Mouse (Mus musculus): ENCODE measurements around the gene Anpep. TPM values are rescaled to one million over a fixed set of nuclear protein-coding genes. Genes with fewer than 3 reads are reported as not detected.
A peak's percentile ranks its signal among the peaks of the same experiment; 100 is the strongest.
"Not testable (repeated sequence)": the region's sequence is repeated elsewhere in the genome, so short reads cannot be mapped to it uniquely, and the experiment has no call there.

Gene Anpep
- total RNA-seq, 1 experiment from 2014 or later: 1.8 TPM

DNA sequence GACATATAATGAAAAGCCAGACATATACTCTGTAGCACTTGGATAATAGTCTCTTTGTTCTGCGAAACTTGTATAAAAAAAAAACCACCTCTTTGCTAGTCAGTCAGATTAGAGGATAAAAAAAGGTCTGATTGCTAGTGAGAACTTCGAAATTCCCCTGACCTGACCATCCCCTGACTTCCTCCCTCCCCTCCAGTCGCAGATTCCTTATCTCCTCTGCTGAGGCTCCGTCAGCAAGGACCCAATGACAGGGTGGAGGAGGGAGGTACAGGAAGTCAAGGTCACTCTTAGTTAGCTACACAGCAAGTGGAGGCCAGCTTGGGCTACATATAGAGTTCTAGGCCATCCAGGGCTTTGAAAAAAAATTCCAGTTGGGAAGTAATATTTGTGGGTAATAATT is 41.3 kb downstream of the Anpep start:
- ATAC-seq (replicated peaks; ENCODE audit: low read depth, poor library complexity, severe bottlenecking): peak; percentile 47; the same call in 1 of the 2 replicates

- no peak for ATAC-seq (replicated peaks; ENCODE audit: low read depth, poor library complexity, severe bottlenecking)
These were observed 42.5 kb downstream of the Anpep start for GRCm38 (mm10) chr7:79818321-79818720.

DNA sequence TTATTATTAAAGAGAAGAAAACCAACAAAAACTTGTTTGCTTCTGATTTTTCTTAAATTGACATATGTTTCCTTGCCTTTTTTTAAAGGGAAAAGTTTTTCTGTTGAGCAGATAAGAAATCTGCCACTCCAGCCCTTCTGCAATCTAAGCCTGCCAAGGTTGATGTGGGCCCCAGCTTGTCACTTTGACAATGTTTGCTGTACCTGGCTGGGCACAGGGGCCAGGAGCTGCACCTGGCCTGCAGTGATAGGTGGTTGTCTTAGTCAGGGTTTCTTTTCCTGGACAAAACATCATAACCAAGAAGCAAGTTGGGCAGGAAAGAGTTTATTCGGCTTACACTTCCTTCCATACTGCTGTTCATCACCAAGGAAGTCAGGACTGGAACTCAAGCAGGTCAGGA is 47.5 kb downstream of the Anpep start:
- ATAC-seq (replicated peaks; ENCODE audit: low read depth, poor library complexity, severe bottlenecking): no peak

GRCm38 (mm10) chr7:79810611-79811506 is 50.0 kb downstream of the Anpep start, which contains the start of gene Mesp2:
Mesp2 (plus strand) TSS chr7:79810727.
- peak; percentile 70 for ATAC-seq (replicated peaks; ENCODE audit: low read depth, poor library complexity, severe bottlenecking)

GRCm38 (mm10) chr7:79808561-79808960 is 52.3 kb downstream of the Anpep start:
- no peak for ATAC-seq (replicated peaks; ENCODE audit: low read depth, poor library complexity, severe bottlenecking)

- ATAC-seq (replicated peaks; ENCODE audit: low read depth, poor library complexity, severe bottlenecking): no peak
These were observed 57.0 kb downstream of the Anpep start for GRCm38 (mm10) chr7:79803887-79804286.

DNA sequence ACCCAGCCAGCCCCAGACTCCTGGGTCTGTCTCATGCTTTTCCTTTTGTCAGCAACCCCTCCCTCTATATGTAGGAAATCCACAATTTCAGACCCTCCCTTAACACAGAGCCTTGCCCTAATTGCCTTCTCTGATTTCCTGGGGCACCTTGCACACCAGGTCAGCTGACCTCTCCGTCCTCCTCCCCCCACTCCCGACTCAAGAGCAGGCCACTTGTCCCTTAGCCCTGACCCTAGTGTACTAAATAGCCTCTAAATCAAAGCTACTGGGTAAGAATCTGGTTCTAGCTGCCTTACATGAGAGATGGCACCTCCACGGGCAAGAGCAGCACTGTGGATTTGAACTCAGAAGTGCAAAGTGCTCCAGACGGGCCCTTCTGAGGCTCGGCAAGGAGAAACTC is 58.8 kb downstream of the Anpep start:
- no peak for ATAC-seq (replicated peaks; ENCODE audit: low read depth, poor library complexity, severe bottlenecking)

GRCm38 (mm10) chr7:79801391-79801790 is 59.5 kb downstream of the Anpep start:
- no peak for ATAC-seq (replicated peaks; ENCODE audit: low read depth, poor library complexity, severe bottlenecking)

GRCm38 (mm10) chr7:79800336-79800735 is 60.5 kb downstream of the Anpep start:
- no peak for ATAC-seq (replicated peaks; ENCODE audit: low read depth, poor library complexity, severe bottlenecking)

DNA sequence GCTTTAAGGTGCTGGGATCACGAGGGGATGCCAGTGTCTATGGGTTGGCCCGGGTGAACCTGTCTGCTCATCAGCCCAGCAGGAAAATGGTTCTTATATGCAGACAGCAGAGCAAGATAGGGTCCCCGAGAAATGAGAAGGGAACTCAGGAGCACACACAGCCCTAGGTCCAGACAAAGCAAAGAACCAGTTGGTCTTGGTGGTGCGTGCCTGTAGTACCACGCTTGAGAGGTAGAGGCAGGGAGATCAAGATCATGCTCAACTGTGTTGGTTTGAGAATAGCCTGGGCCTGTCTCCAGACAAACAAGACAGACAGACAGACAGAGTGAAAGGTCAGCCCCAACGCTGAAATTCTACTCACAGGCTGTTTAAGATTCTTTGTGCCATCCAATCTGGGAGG is 61.4 kb downstream of the Anpep start:
- ATAC-seq (replicated peaks; ENCODE audit: low read depth, poor library complexity, severe bottlenecking): no peak

- peak; percentile 82 for ATAC-seq (replicated peaks; ENCODE audit: low read depth, poor library complexity, severe bottlenecking)
These were observed 61.8 kb downstream of the Anpep start for GRCm38 (mm10) chr7:79799048-79799447.

DNA sequence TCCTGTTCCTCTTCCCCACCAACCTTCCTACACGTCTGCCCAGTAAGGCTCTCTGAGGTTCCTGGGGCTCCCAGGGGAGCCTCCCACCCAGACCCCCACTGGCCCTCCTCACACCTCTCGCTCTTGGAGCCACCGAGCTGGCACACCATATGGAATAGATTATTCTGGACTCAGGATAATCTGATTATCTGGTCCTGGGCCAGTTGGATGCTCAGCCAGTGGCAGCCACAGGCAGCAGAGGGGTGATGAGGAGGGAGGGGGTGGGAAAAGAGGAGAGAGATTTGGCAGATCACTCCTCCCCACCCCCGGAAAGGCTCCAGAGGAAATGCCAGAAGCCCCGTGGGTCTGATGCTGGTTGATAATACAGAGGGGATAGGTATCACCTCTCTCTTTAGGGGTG is 62.3 kb downstream of the Anpep start:
- ATAC-seq (replicated peaks; ENCODE audit: low read depth, poor library complexity, severe bottlenecking): no peak

GRCm38 (mm10) chr7:79793688-79794087 is 67.2 kb downstream of the Anpep start, which contains the start of gene Mesp1:
Mesp1 (minus strand) TSS chr7:79793788.
- ATAC-seq (replicated peaks; ENCODE audit: low read depth, poor library complexity, severe bottlenecking): no peak

DNA sequence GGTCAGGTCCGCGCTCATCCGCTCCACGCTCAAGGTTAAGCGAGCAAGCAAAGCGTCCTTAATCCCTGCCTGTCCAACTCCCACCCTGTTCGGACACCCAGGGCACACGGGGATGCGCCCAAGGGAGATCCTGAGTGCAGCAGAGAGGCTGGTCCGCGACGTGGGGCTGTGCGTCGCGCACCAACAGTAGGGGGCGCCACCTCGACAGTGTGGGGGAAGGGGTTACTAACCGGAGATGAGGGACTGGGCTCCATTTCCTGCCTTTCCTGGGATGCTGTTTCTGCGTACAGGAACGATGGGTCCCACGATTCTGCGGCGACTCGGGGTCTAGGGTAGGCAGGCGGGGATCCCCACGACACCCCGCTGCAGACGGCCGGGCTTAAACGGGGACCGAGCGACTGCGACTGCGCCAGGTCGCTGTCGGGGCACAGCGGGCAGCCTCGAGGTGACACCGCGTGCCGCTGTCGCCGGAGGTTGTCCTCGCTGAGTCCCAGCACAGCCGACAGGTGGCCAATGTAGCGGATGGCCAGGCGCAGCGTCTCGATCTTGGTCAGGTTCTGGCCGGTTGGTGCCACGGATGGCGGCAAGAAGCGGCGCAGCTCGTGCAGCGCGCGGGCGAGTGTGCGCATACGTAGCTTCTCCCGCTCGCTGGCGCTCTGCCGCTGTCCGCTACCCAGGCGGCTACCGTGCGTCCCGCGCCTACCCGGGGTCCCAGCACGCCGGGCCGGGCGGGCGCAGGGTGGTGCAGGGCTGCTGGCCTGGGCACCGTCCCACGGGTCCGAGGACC is 68.0 kb downstream of the Anpep start:
- peak; percentile 42 for ATAC-seq (replicated peaks; ENCODE audit: low read depth, poor library complexity, severe bottlenecking)

GRCm38 (mm10) chr7:79789812-79790211 is 71.0 kb downstream of the Anpep start:
- ATAC-seq (replicated peaks; ENCODE audit: low read depth, poor library complexity, severe bottlenecking): not testable (repeated sequence)

GRCm38 (mm10) chr7:79786295-79786694 is 74.6 kb downstream of the Anpep start:
- peak; percentile 81 for ATAC-seq (replicated peaks; ENCODE audit: low read depth, poor library complexity, severe bottlenecking)

- no peak for ATAC-seq (replicated peaks; ENCODE audit: low read depth, poor library complexity, severe bottlenecking)
These were observed 78.4 kb downstream of the Anpep start for GRCm38 (mm10) chr7:79782516-79782855.

- no peak for ATAC-seq (replicated peaks; ENCODE audit: low read depth, poor library complexity, severe bottlenecking)
These were observed 78.9 kb downstream of the Anpep start for GRCm38 (mm10) chr7:79781826-79782515.

DNA sequence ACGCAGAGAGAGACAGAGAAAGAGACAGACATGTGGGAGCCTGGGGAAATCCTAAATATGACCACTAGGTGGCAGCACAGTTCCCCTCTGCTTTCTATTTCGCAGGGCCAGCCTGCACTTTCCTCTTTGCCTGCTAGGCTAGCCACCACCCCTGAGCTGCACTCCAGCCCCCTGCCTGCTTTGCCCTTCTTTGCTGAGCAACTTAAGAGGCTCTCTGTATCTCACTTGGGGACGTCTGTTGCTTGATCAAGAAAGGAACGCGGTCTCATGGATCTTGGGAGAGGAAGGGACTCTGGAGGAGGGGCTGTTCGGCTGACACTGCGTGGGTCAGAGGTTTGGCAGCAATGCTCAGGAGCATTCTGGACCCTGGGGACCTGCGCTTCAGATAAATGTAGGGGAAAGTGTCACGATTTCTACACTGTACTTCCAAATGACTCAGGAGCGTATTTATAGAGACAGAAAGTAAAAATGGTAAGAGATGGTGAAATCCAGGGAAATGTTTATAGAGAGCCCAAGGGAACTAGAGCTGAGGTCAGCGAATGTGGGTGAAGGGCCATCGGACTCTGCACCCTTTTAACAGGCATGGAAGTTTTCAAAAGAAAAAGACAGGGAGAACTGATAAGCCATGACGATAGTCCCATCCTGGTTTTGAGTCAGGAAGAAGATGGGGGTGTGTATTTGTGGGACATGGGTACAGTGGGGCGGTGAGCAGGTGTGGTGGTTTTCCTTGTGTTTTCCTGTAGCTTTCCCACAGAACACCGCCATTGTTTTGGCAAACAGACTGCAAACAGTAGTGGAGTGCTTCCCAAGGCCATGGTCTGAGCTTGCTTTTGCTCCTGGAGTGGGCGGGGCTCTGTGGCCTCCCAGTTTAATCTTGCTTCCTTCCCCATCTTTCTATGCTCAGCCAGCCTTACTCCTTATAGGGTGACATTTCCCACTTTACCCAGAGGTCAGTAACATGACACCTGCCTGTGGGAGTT is 79.9 kb downstream of the Anpep start:
- ATAC-seq (replicated peaks; ENCODE audit: low read depth, poor library complexity, severe bottlenecking): peak; percentile 94
